Mouse (Mus musculus) limb, embryonic 15.5 days (tissue): ENCODE results near the gene Cks1b. TPM values are rescaled to one million over a fixed set of nuclear protein-coding genes. Genes with fewer than 3 reads are reported as not detected.
A peak's percentile ranks its signal among the peaks of the same experiment; 100 is the strongest.
"Not testable (repeated sequence)": the region's sequence is repeated elsewhere in the genome, so short reads cannot be mapped to it uniquely, and the experiment has no call there.

Experiments used
- ATAC-seq: fragments of 200-750 bp; cut with Nextera tagmentation; 2 replicates; pipeline ENCODE4 v1.8.0; 2017; ENCODE audit warnings: low read depth, moderate TSS enrichment; ENCODE audit not compliant: insufficient number of reproducible peaks, low FRiP score, low TSS enrichment
- H3K27ac ChIP-seq: fragments of 300-500 bp; sonication (generic); 2 replicates; pipeline ENCODE4 v1.5.1; 2015; ENCODE audit warnings: moderate library complexity, mild to moderate bottlenecking, inconsistent platforms
- H3K27me3 ChIP-seq: fragments of 300-500 bp; sonication (generic); 2 replicates; pipeline ENCODE4 v1.6.1; 2015; ENCODE audit warnings: inconsistent platforms
- H3K36me3 ChIP-seq: fragments of 300-500 bp; sonication (generic); 2 replicates; pipeline ENCODE4 v1.6.1; 2015; ENCODE audit warnings: inconsistent platforms
- H3K4me1 ChIP-seq: fragments of 300-500 bp; sonication (generic); 2 replicates; pipeline ENCODE4 v1.6.1; 2015; ENCODE audit warnings: inconsistent platforms
- H3K4me2 ChIP-seq: fragments of 300-500 bp; sonication (generic); 2 replicates; pipeline ENCODE4 v1.6.1; 2015; ENCODE audit warnings: mild to moderate bottlenecking, inconsistent platforms
- H3K4me3 ChIP-seq: fragments of 300-500 bp; sonication (generic); 2 replicates; pipeline ENCODE4 v1.5.1; 2015; ENCODE audit warnings: mild to moderate bottlenecking, inconsistent platforms
- H3K9ac ChIP-seq: fragments of 300-500 bp; sonication (generic); 2 replicates; pipeline ENCODE4 v1.6.1; 2015; ENCODE audit warnings: inconsistent platforms
- H3K9me3 ChIP-seq: fragments of 300-500 bp; sonication (generic); 2 replicates; pipeline ENCODE4 v1.6.1; 2016; ENCODE audit warnings: inconsistent platforms
- WGBS: fragments of 180-500 bp; shearing (Covaris S2); methylation state at CpG from one replicate; pipeline ENCODE4 v1.1.7; 2015; 5-methylcytosine and 5-hydroxymethylcytosine counted together
- polyA plus RNA-seq: library from polyadenylated mRNA; unstranded; fragments of >200 nt; fragmentation: Nextera tagmentation; extraction: Ambion mirVana; gene quantifications from 2 replicates; pipeline ENCODE4 v1.2.1, GENCODE M21; 2015

The Cks1b gene
- polyA plus RNA-seq, 1 experiment from 2014 or later = 365 TPM

GRCm38 (mm10) chr3:89440691-89441090 is 22.5 kb upstream of the Cks1b start:
- H3K9ac ChIP-seq = no peak overlapping the region
- H3K4me3 ChIP-seq = no peak overlapping the region
- no peaks in the 10 kb centered on the region for H3K27me3 ChIP-seq
- peaks cover 11% of the 10 kb centered on the region for H3K4me1 ChIP-seq
- no peak overlapping the region for H3K27ac ChIP-seq
- no peak for ATAC-seq
- peaks cover 29% of the 10 kb centered on the region for H3K36me3 ChIP-seq
- 93% methylated on average over 2 of the region's 2 CpGs for WGBS
- no peaks in the 10 kb centered on the region for H3K9me3 ChIP-seq
- H3K4me2 ChIP-seq = no peak overlapping the region

- Histone ChIP-seq H3K4me1 (peaks cover 28% of the 10 kb centered on the region), H3K9me3 (no peaks in the 10 kb centered on the region), H3K4me2 (peak overlapping the region; percentile 60), H3K27me3 (no peaks in the 10 kb centered on the region), H3K9ac (peak overlapping the region; percentile 36), H3K36me3 (peaks cover 27% of the 10 kb centered on the region), H3K27ac (peak overlapping the region; percentile 67), H3K4me3 (peak overlapping the region; percentile 53)
- ATAC-seq = no peak
- 30% methylated on average over 5 of the region's 5 CpGs for WGBS
Measured at GRCm38 (mm10) chr3:89437269-89437668, 19.1 kb upstream of the Cks1b start.

- H3K27me3 ChIP-seq = no peaks in the 10 kb centered on the region
- peak within 1 kb of the TSS; percentile 53 for H3K4me3 ChIP-seq
- H3K4me2 ChIP-seq = peak within 1 kb of the TSS; percentile 60
- peak; percentile 66; the same call in 1 of the 2 replicates for ATAC-seq
- WGBS = 5% methylated on average over 15 of the region's 16 CpGs
- H3K27ac ChIP-seq = peak within 1 kb of the TSS; percentile 67
- peaks cover 35% of the 10 kb centered on the region for H3K4me1 ChIP-seq
- no peaks in the 10 kb centered on the region for H3K9me3 ChIP-seq
- peaks cover 30% of the 10 kb centered on the region for H3K36me3 ChIP-seq
- peak within 1 kb of the TSS; percentile 36 for H3K9ac ChIP-seq
Measured at GRCm38 (mm10) chr3:89436176-89437113, 18.3 kb upstream of the Cks1b start, which contains the start of gene Pbxip1. Gene Pbxip1, plus strand, starts transcription at chr3:89436706.

GRCm38 (mm10) chr3:89435041-89435440 is 16.9 kb upstream of the Cks1b start:
- no peaks in the 10 kb centered on the region for H3K27me3 ChIP-seq
- no peak for ATAC-seq
- no peak overlapping the region for H3K9ac ChIP-seq
- H3K4me3 ChIP-seq = no peak overlapping the region
- no peak overlapping the region for H3K4me2 ChIP-seq
- WGBS = 57% methylated on average over 7 of the region's 7 CpGs
- peaks cover 42% of the 10 kb centered on the region for H3K4me1 ChIP-seq
- no peaks in the 10 kb centered on the region for H3K9me3 ChIP-seq
- peaks cover 29% of the 10 kb centered on the region for H3K36me3 ChIP-seq
- peak overlapping the region; percentile 44; the same call in 1 of the 2 replicates for H3K27ac ChIP-seq

GRCm38 (mm10) chr3:89434532-89434931 is 16.3 kb upstream of the Cks1b start:
- Histone ChIP-seq H3K36me3 (peaks cover 26% of the 10 kb centered on the region), H3K27ac (peak overlapping the region; percentile 44; the same call in 1 of the 2 replicates), H3K27me3 (no peaks in the 10 kb centered on the region), H3K9ac (no peak overlapping the region), H3K4me3 (no peak overlapping the region), H3K9me3 (no peaks in the 10 kb centered on the region), H3K4me1 (peaks cover 43% of the 10 kb centered on the region), H3K4me2 (no peak overlapping the region)
- WGBS = 75% methylated on average over 11 of the region's 11 CpGs
- no peak for ATAC-seq

- Histone ChIP-seq H3K4me3 (no peak overlapping the region), H3K4me2 (no peak overlapping the region), H3K36me3 (peaks cover 34% of the 10 kb centered on the region), H3K4me1 (peaks cover 43% of the 10 kb centered on the region), H3K27ac (no peak overlapping the region), H3K9me3 (no peaks in the 10 kb centered on the region), H3K9ac (no peak overlapping the region), H3K27me3 (no peaks in the 10 kb centered on the region)
- WGBS = 93% methylated on average over 8 of the region's 8 CpGs
- ATAC-seq = no peak
Measured at GRCm38 (mm10) chr3:89432606-89433005, 14.4 kb upstream of the Cks1b start.

GRCm38 (mm10) chr3:89430171-89431159 is 12.3 kb upstream of the Cks1b start, which contains the start of gene Pygo2:
Gene Pygo2, plus strand, starts transcription at chr3:89430214.
- H3K4me3 ChIP-seq = peak within 1 kb of the TSS; percentile 99
- H3K4me1 ChIP-seq = peaks cover 32% of the 10 kb centered on the region
- peak within 1 kb of the TSS; percentile 95 for H3K27ac ChIP-seq
- peak within 1 kb of the TSS; percentile 70 for H3K4me2 ChIP-seq
- H3K36me3 ChIP-seq = peaks cover 53% of the 10 kb centered on the region
- no peaks in the 10 kb centered on the region for H3K9me3 ChIP-seq
- WGBS = 2% methylated on average over 68 of the region's 68 CpGs
- H3K9ac ChIP-seq = peak within 1 kb of the TSS; percentile 98
- peak; percentile 97 for ATAC-seq
- no peaks in the 10 kb centered on the region for H3K27me3 ChIP-seq

- 93% methylated on average over 7 of the region's 7 CpGs for WGBS
- not testable (repeated sequence) for ATAC-seq, H3K9me3 ChIP-seq, H3K9ac ChIP-seq, H3K27ac ChIP-seq, H3K4me3 ChIP-seq, H3K27me3 ChIP-seq, H3K4me2 ChIP-seq
- H3K4me1 ChIP-seq = peaks cover 30% of the 10 kb centered on the region
- peaks cover 62% of the 10 kb centered on the region for H3K36me3 ChIP-seq
Measured at GRCm38 (mm10) chr3:89429021-89429420, 10.8 kb upstream of the Cks1b start.

- no peak for ATAC-seq
- Histone ChIP-seq H3K27ac (no peak overlapping the region), H3K4me3 (no peak overlapping the region), H3K4me2 (no peak overlapping the region), H3K27me3 (no peaks in the 10 kb centered on the region), H3K9ac (no peak overlapping the region), H3K36me3 (peaks cover 48% of the 10 kb centered on the region), H3K9me3 (no peaks in the 10 kb centered on the region), H3K4me1 (peaks cover 39% of the 10 kb centered on the region)
- WGBS = 92% methylated on average over 4 of the region's 4 CpGs
Measured at GRCm38 (mm10) chr3:89425876-89426275, 7.7 kb upstream of the Cks1b start.

GRCm38 (mm10) chr3:89425141-89425525 is 7.0 kb upstream of the Cks1b start:
- no peak overlapping the region for H3K9ac ChIP-seq
- ATAC-seq = no peak
- H3K27ac ChIP-seq = no peak overlapping the region
- peaks cover 48% of the 10 kb centered on the region for H3K36me3 ChIP-seq
- H3K9me3 ChIP-seq = no peaks in the 10 kb centered on the region
- H3K4me2 ChIP-seq = no peak overlapping the region
- no peak overlapping the region for H3K4me3 ChIP-seq
- 84% methylated on average over 5 of the region's 5 CpGs for WGBS
- peaks cover 44% of the 10 kb centered on the region for H3K4me1 ChIP-seq
- no peaks in the 10 kb centered on the region for H3K27me3 ChIP-seq

GRCm38 (mm10) chr3:89424416-89425140 is 6.4 kb upstream of the Cks1b start:
- H3K4me1 ChIP-seq = peaks cover 47% of the 10 kb centered on the region
- no peak overlapping the region for H3K4me3 ChIP-seq
- H3K36me3 ChIP-seq = peaks cover 48% of the 10 kb centered on the region
- WGBS = 83% methylated on average over 5 of the region's 5 CpGs
- no peak for ATAC-seq
- H3K9ac ChIP-seq = 0 out of 2 replicates have a peak overlapping the region, but pooled peaks have one; percentile 14
- no peaks in the 10 kb centered on the region for H3K9me3 ChIP-seq
- H3K27me3 ChIP-seq = no peaks in the 10 kb centered on the region
- H3K27ac ChIP-seq = no peak overlapping the region
- H3K4me2 ChIP-seq = no peak overlapping the region
